Mouse (Mus musculus) kidney, adult 2 months (tissue): ENCODE measurements around the gene Itgav.

Source experiments
- CTCF ChIP-seq: fragments of 200-500 bp; conservative IDR thresholded peaks from 2 replicates; pipeline ENCODE4 v1.5.1; 2011; ENCODE audit warnings: low read depth, mild to moderate bottlenecking, control low read depth, low read length, moderate library complexity, mixed read lengths; ENCODE audit not compliant: insufficient read depth, insufficient read length
- POLR2A ChIP-seq: fragments of 200-500 bp; IDR thresholded peaks from one replicate; pipeline ENCODE4 v1.6.1; 2011; ENCODE audit warnings: low read depth, low read length, control low read depth

DNA sequence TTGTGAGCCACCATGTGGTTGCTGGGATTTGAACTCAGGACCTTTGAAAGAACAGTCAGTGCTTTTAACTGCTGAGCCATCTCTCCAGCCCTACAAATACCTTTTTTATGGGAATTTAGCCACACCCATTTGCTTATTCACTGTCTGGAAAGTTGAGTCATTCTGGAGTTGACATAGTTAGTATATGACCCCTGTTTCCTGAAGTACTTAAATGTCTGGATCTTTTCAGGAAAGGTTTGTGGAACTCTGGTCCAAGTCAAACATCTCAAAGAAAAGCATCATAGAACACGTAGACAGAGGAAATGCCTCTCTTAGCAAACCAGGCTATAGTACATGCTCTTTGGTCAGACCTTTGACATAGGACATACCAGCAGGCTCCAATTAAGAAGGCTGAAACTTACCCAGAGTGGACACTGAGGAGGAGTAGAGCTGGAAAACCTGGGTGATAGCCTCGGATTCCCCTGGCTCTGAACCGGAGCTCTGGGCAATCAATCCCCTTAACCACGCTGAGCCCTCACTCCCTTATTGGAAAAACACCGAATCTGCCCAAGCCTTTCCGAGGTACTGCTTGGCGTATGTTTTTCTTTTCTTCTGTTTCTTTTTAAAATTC lies 34.5 kb downstream of the Itgav start:
- TF ChIP-seq POLR2A: no peak
- TF ChIP-seq CTCF: no peak
